Mouse (Mus musculus): ENCODE measurements around the gene Ptgr2. TPM values are rescaled to one million over a fixed set of nuclear protein-coding genes. Genes with fewer than 3 reads are reported as not detected.

Ptgr2 gene
- polyA plus RNA-seq, 1 experiment from 2014 or later = 62.5 TPM

DNA sequence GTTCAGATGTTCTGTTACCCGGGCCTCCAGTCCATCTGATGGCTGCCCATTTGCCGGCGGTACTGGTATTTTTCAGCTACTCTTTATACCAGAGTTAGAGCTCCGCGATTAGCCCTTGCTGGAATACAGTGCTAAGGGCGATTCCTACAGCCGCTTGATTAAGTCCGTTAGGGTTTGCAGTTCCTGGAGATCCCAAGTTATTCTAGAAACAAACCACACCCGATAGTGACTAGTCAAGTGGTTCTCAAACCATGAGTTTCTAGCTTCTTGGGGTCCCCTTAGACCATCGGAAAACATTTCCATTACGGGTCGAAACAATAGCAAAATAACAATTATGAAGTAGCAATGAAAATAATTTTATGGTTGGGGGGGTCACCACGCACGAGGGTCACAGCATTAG, 641 bp upstream of the Ptgr2 start:
- Histone ChIP-seq H3K4me3 (ENCODE audit: low read depth, low read length) (peak overlapping the region; percentile 79), H3K9ac (ENCODE audit: low read depth, low read length) (peak overlapping the region; percentile 93), H3K27me3 (ENCODE audit: control insufficient read depth, insufficient read depth, low read length) (no peaks in the 10 kb centered on the region), H3K27ac (ENCODE audit: low read depth, low read length) (peak overlapping the region; percentile 74; the same call in 1 of the 2 replicates), H3K9me3 (replicated peaks; ENCODE audit: control insufficient read depth, low read length) (no peaks in the 10 kb centered on the region), H3K4me2 (peak overlapping the region; percentile 87), H3K36me3 (ENCODE audit: control insufficient read depth, insufficient read depth, low read length) (no peaks in the 10 kb centered on the region), H3K4me1 (ENCODE audit: control insufficient read depth, insufficient read depth, low read length) (peaks cover 11% of the 10 kb centered on the region)
- ATAC-seq (replicated peaks; ENCODE audit: insufficient number of reproducible peaks, low FRiP score, low TSS enrichment) = no peak
- WGBS (ENCODE audit: insufficient replicate concordance) = 68% methylated on average over 14 of the region's 14 CpGs

DNA sequence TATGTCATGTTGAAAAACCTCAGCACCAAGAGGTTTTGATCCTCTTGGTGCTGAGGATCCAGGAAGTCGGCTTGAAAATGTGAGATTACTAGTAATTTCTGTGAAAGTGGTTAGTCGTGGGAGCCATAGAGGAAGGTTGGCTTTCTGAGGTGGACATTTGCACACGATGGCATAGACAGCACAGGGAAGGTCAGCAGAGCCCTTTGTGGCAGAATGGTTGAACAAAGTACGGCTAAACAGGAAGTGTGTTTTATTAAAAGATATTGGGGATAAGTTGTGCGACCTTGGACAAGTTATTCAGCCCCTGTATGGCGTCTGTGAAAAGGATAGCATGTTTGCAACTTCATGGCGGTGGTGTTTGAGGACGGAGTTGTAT, 549 bp downstream of the Ptgr2 start:
- peak overlapping the region; percentile 87 for H3K4me2 ChIP-seq
- peak overlapping the region; percentile 79 for H3K4me3 ChIP-seq (ENCODE audit: low read depth, low read length)
- H3K27me3 ChIP-seq (ENCODE audit: control insufficient read depth, insufficient read depth, low read length) = no peaks in the 10 kb centered on the region
- H3K36me3 ChIP-seq (ENCODE audit: control insufficient read depth, insufficient read depth, low read length) = no peaks in the 10 kb centered on the region
- peak; percentile 35; the same call in 1 of the 2 replicates for ATAC-seq (replicated peaks; ENCODE audit: insufficient number of reproducible peaks, low FRiP score, low TSS enrichment)
- no peaks in the 10 kb centered on the region for H3K9me3 ChIP-seq (replicated peaks; ENCODE audit: control insufficient read depth, low read length)
- 25% methylated on average over 8 of the region's 8 CpGs for WGBS (ENCODE audit: insufficient replicate concordance)
- H3K4me1 ChIP-seq (ENCODE audit: control insufficient read depth, insufficient read depth, low read length) = peaks cover 11% of the 10 kb centered on the region
- peak overlapping the region; percentile 93 for H3K9ac ChIP-seq (ENCODE audit: low read depth, low read length)
- peak overlapping the region; percentile 81 for H3K27ac ChIP-seq (ENCODE audit: low read depth, low read length)

DNA sequence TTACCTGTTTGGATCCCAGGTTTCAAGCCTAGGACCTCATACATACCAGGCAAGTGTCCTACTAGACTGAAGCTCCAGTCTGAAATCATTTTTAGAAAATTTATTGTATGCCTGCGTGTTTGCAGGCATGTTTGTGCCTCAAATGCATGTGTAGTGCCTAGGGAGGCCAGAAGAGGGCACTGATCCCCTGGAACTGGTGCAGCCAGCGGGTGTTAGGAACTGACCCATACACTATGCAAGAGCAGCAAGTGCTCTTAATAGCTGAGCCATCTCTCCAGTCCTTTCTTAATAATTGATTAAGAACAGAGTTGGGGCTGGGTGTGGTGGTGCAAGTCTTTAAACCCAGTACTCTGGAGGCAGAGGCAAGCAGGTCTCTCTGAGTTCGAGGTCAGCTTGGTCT, 3.4 kb downstream of the Ptgr2 start:
- WGBS (ENCODE audit: insufficient replicate concordance) = 60% methylated on average over 3 of the region's 3 CpGs
- no peak for ATAC-seq (replicated peaks; ENCODE audit: insufficient number of reproducible peaks, low FRiP score, low TSS enrichment)

DNA sequence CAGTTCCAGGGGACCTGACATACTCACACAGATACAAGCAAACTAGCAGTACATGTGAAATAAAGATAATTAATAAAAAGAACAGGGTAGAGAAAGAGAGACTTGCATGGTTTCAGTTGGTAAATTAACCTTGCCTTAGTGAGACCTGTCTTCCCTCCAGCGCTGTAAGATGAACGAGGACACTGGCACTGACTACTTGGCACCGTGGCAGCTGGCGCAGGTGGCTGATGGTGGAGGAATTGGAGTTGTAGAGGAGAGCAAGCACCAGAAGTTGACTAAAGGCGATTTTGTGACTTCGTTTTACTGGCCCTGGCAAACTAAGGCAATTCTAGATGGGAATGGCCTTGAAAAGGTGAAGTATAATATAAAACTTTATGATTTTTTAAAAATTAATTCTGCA, 12.8 kb downstream of the Ptgr2 start:
- no peaks in the 10 kb centered on the region for H3K4me1 ChIP-seq (ENCODE audit: control insufficient read depth, insufficient read depth, low read length)
- no peaks in the 10 kb centered on the region for H3K27me3 ChIP-seq (ENCODE audit: control insufficient read depth, insufficient read depth, low read length)
- no peaks in the 10 kb centered on the region for H3K9me3 ChIP-seq (replicated peaks; ENCODE audit: control insufficient read depth, low read length)
- no peak overlapping the region for H3K4me2 ChIP-seq
- H3K9ac ChIP-seq (ENCODE audit: low read depth, low read length) = no peak overlapping the region
- H3K36me3 ChIP-seq (ENCODE audit: control insufficient read depth, insufficient read depth, low read length) = peaks cover 33% of the 10 kb centered on the region
- no peak for ATAC-seq (replicated peaks; ENCODE audit: insufficient number of reproducible peaks, low FRiP score, low TSS enrichment)
- H3K27ac ChIP-seq (ENCODE audit: low read depth, low read length) = no peak overlapping the region
- H3K4me3 ChIP-seq (ENCODE audit: low read depth, low read length) = no peak overlapping the region
- WGBS (ENCODE audit: insufficient replicate concordance) = 91% methylated on average over 6 of the region's 6 CpGs

More for the DNA sequence above, 3.4 kb downstream of the Ptgr2 start:
- no peak overlapping the region for H3K4me3 ChIP-seq (ENCODE audit: low read depth, low read length)
- H3K27me3 ChIP-seq (ENCODE audit: control insufficient read depth, insufficient read depth, low read length) = no peaks in the 10 kb centered on the region
- H3K27ac ChIP-seq (ENCODE audit: low read depth, low read length) = no peak overlapping the region
- H3K36me3 ChIP-seq (ENCODE audit: control insufficient read depth, insufficient read depth, low read length) = peaks cover 6% of the 10 kb centered on the region; the same call in 1 of the 2 replicates
- no peak overlapping the region for H3K4me2 ChIP-seq
- peaks cover 11% of the 10 kb centered on the region for H3K4me1 ChIP-seq (ENCODE audit: control insufficient read depth, insufficient read depth, low read length)
- no peaks in the 10 kb centered on the region for H3K9me3 ChIP-seq (replicated peaks; ENCODE audit: control insufficient read depth, low read length)
- H3K9ac ChIP-seq (ENCODE audit: low read depth, low read length) = no peak overlapping the region

DNA sequence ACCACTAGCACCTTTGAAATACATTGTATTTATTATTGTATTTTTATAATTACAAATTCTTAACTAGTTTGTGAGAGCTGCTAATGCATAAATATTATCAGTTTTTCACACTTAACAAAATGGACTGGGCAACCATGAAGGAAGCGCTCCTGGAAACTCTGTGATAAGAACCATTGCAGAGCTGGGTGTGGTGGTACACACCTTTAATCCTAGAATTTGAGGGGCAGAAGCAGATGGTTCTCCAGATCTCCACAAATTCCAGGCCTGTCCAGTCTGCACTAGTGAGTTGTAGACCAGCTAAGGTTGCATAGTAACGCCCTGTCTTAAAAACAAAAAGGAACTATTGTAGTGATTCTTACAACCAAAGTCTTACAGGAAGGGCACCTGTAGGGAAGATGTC, 14.2 kb downstream of the Ptgr2 start:
- no peaks in the 10 kb centered on the region for H3K9me3 ChIP-seq (replicated peaks; ENCODE audit: control insufficient read depth, low read length)

DNA sequence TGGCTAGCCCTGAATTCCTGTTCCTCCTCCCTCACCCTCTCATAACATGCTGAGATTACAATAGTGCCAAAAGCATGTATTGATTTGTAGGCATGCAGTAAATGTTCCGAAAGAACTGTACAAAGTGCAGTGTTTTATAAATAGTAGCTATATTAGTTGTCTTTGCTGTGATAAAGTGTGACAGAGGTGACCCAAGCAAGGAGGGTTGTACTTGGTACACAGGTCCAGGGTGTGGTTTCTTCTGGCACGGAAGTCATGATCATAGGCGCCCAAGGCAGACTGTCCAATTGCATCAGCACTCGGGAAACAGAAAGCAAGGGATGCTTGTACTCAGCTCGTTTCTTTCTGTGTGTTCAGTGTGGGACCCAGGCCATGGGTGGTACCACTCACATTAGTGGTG, 19.1 kb downstream of the Ptgr2 start:
- Histone ChIP-seq H3K9me3 (replicated peaks; ENCODE audit: control insufficient read depth, low read length) (no peaks in the 10 kb centered on the region), H3K4me1 (ENCODE audit: control insufficient read depth, insufficient read depth, low read length) (no peaks in the 10 kb centered on the region), H3K27ac (ENCODE audit: low read depth, low read length) (no peak overlapping the region), H3K4me3 (ENCODE audit: low read depth, low read length) (no peak overlapping the region), H3K27me3 (ENCODE audit: control insufficient read depth, insufficient read depth, low read length) (no peaks in the 10 kb centered on the region), H3K36me3 (ENCODE audit: control insufficient read depth, insufficient read depth, low read length) (peaks cover 26% of the 10 kb centered on the region), H3K9ac (ENCODE audit: low read depth, low read length) (no peak overlapping the region), H3K4me2 (no peak overlapping the region)
- ATAC-seq (replicated peaks; ENCODE audit: insufficient number of reproducible peaks, low FRiP score, low TSS enrichment) = no peak
- 89% methylated on average over 5 of the region's 5 CpGs for WGBS (ENCODE audit: insufficient replicate concordance)

More for the DNA sequence above, 14.2 kb downstream of the Ptgr2 start:
- Histone ChIP-seq H3K9ac (ENCODE audit: low read depth, low read length) (no peak overlapping the region), H3K4me1 (ENCODE audit: control insufficient read depth, insufficient read depth, low read length) (no peaks in the 10 kb centered on the region), H3K27ac (ENCODE audit: low read depth, low read length) (no peak overlapping the region), H3K4me2 (no peak overlapping the region), H3K27me3 (ENCODE audit: control insufficient read depth, insufficient read depth, low read length) (no peaks in the 10 kb centered on the region), H3K36me3 (ENCODE audit: control insufficient read depth, insufficient read depth, low read length) (peaks cover 23% of the 10 kb centered on the region), H3K4me3 (ENCODE audit: low read depth, low read length) (no peak overlapping the region)
- no peak for ATAC-seq (replicated peaks; ENCODE audit: insufficient number of reproducible peaks, low FRiP score, low TSS enrichment)
- 88% methylated on average over 2 of the region's 2 CpGs for WGBS (ENCODE audit: insufficient replicate concordance)

DNA sequence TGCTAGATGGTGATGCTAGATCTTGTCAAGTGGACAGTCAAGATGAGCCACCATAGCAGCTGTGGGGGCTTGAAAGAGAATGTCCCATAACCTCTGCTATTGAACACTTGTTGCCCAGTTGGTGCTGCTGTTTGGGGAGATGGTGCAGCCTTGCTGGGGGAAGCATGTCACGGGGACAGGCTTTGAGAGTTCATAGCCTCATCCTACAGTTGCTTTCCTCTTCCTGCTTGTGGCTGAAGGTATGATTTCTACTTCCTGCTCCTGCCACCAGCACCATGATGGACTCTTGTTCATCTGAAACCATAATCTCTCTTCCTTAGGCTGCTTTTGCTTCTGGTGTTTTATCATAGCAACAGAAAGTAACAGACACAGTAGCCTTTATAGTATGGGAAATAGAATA, 19.5 kb downstream of the Ptgr2 start:
- Histone ChIP-seq H3K4me3 (ENCODE audit: low read depth, low read length) (no peak overlapping the region), H3K27ac (ENCODE audit: low read depth, low read length) (no peak overlapping the region), H3K9me3 (replicated peaks; ENCODE audit: control insufficient read depth, low read length) (no peaks in the 10 kb centered on the region), H3K4me1 (ENCODE audit: control insufficient read depth, insufficient read depth, low read length) (no peaks in the 10 kb centered on the region), H3K9ac (ENCODE audit: low read depth, low read length) (no peak overlapping the region), H3K36me3 (ENCODE audit: control insufficient read depth, insufficient read depth, low read length) (peaks cover 24% of the 10 kb centered on the region), H3K4me2 (no peak overlapping the region), H3K27me3 (ENCODE audit: control insufficient read depth, insufficient read depth, low read length) (no peaks in the 10 kb centered on the region)
- no peak for ATAC-seq (replicated peaks; ENCODE audit: insufficient number of reproducible peaks, low FRiP score, low TSS enrichment)
- 68% methylated on average over 1 of the region's 1 CpGs for WGBS (ENCODE audit: insufficient replicate concordance)

DNA sequence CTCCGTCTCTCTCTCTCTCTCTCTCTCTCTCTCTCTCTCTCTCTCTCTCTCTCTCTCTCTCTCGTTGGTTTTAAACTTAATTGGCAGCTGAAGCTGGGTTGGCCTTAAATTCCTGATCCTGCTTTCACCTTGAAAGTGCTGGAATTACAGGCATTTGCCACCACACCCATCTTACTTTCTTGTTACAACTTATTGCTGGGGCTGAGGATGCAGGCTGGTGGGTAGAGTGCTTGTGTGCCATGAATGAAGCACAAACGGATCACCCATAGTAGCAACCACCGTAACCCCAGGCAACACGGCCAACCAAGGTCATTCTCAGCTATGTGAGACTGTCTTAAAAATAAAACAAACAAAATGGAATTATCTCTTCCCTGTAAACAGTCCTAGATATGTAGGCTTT, 26.3 kb downstream of the Ptgr2 start:
- Histone ChIP-seq H3K4me3 (ENCODE audit: low read depth, low read length) (no peak overlapping the region), H3K4me2 (no peak overlapping the region), H3K27ac (ENCODE audit: low read depth, low read length) (no peak overlapping the region), H3K27me3 (ENCODE audit: control insufficient read depth, insufficient read depth, low read length) (no peaks in the 10 kb centered on the region), H3K4me1 (ENCODE audit: control insufficient read depth, insufficient read depth, low read length) (peaks cover 3% of the 10 kb centered on the region; the same call in 1 of the 2 replicates), H3K36me3 (ENCODE audit: control insufficient read depth, insufficient read depth, low read length) (peaks cover 7% of the 10 kb centered on the region), H3K9me3 (replicated peaks; ENCODE audit: control insufficient read depth, low read length) (no peaks in the 10 kb centered on the region), H3K9ac (ENCODE audit: low read depth, low read length) (no peak overlapping the region)
- no peak for ATAC-seq (replicated peaks; ENCODE audit: insufficient number of reproducible peaks, low FRiP score, low TSS enrichment)
- 73% methylated on average over 4 of the region's 5 CpGs for WGBS (ENCODE audit: insufficient replicate concordance)

DNA sequence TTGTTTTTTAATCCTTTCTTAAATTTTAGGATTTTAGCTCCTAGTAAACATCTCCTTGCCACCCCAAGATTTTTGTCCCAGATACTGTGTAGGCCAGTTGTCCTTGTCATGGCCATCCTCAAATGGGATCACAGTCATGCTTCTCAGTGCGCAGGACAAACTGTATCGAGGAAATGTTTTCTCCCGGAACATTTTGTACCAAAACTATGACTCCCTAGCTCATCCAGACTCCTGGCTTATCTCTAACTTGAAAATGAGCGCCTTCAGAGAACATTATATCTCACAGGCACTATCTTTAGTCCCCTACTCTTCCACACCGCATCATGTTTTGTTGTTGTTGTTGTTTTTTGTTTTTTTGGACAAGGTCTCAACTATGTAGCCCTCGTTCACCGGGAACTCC, 31.0 kb downstream of the Ptgr2 start:
- H3K9me3 ChIP-seq (replicated peaks; ENCODE audit: control insufficient read depth, low read length) = no peaks in the 10 kb centered on the region
- ATAC-seq (replicated peaks; ENCODE audit: insufficient number of reproducible peaks, low FRiP score, low TSS enrichment) = no peak
- H3K27me3 ChIP-seq (ENCODE audit: control insufficient read depth, insufficient read depth, low read length) = no peaks in the 10 kb centered on the region
- H3K4me3 ChIP-seq (ENCODE audit: low read depth, low read length) = peak overlapping the region; percentile 97
- H3K9ac ChIP-seq (ENCODE audit: low read depth, low read length) = peak overlapping the region; percentile 97
- H3K4me1 ChIP-seq (ENCODE audit: control insufficient read depth, insufficient read depth, low read length) = peaks cover 7% of the 10 kb centered on the region
- H3K36me3 ChIP-seq (ENCODE audit: control insufficient read depth, insufficient read depth, low read length) = no peaks in the 10 kb centered on the region; the same call in 1 of the 2 replicates
- H3K27ac ChIP-seq (ENCODE audit: low read depth, low read length) = peak overlapping the region; percentile 84
- WGBS (ENCODE audit: insufficient replicate concordance) = 36% methylated on average over 7 of the region's 7 CpGs
- H3K4me2 ChIP-seq = peak overlapping the region; percentile 67

Measured in heart, embryonic 11.5 days (tissue).